ENCODE assay signal across 22 mouse cellular contexts in the genomic region with DNA sequence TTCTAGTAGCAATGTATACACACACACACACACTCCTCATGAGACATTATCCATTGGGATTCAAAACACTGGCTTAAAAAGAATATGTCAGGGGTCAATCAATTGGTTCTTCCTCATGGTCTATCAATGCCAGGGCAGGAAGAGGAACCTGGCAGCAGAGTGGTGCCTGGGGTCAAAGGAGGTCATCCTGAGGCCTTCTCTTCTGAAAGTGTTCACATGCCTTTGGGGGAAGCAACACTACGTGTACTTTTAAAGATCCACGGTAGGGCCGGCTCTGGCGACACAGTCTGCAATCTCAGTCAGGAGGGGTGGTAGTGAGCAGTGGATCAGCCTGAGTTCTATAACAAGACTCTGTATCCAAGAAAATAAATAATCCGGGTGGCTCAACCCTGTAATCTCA. TPM values are rescaled to one million over a fixed set of nuclear protein-coding genes. Genes with fewer than 3 reads are reported as not detected.
DNase-seq lines count a peak whose midpoint lies in the region; ATAC-seq lines count a peak whose summit lies in the region.
"Had no signal": no experiment of that assay in that cellular context is flagged by ENCODE, and none has a peak within 500 bp of the region (broad histone marks: within the 10 kb centered on the region; RNA-seq: fewer than 3 reads in every experiment).

No protein-coding gene starts in this region.

- DNase-seq in lung, postnatal 36 days: peak; percentile 30
- DNase-seq in lung, postnatal 25 days (ENCODE audit: low spot score): no peak
- DNase-seq in left cerebral cortex, postnatal 36 days (ENCODE audit: low spot score in 2 of 2): no peak
- no peak for DNase-seq in gastrocnemius, postnatal 25 days
- DNase-seq: adrenal gland, adult 2 months; adrenal gland, postnatal 14 days; cerebellum, adult 18-20 months; cerebellum, adult 9-10 months; cerebellum, postnatal 14 days; forebrain, postnatal 0 days; gastrocnemius, adult 2 months; gastrocnemius, postnatal 14 days; heart, adult 2 months; heart, postnatal 14 days; heart, postnatal 4 days had no signal

- ATAC-seq in megakaryocyte, adult 5-6 weeks (ENCODE audit: poor library complexity, severe bottlenecking): peak; percentile 53
- peak; percentile 22; the same call in 1 of the 2 replicates for ATAC-seq in neutrophil, adult 5-6 weeks (ENCODE audit: extremely low read depth, insufficient number of reproducible peaks, low FRiP score, poor library complexity, severe bottlenecking)
- ATAC-seq: CD4-positive, CD25-positive, alpha-beta regulatory T cell, adult 4 months; forebrain, embryonic 14.5 days; forebrain, postnatal 0 days; hindbrain, postnatal 0 days had no signal

- intact Hi-C loops in left cerebral cortex, postnatal 36 days (cut with DNase I): no loop called here

RNA-seq across cellular contexts. Expression of gene Svs5, which starts 27.1 kb away (rescaled TPM):
- not detected in 2 replicates for total RNA-seq in megakaryocyte, adult 5-6 weeks (2015)
- not detected in 2 replicates for total RNA-seq in megakaryocyte, adult 5-6 weeks (2017)
- not detected in 2 replicates for total RNA-seq in neutrophil, adult 5-6 weeks (2017)
- not detected for total RNA-seq in left cerebral cortex, postnatal 36 days (2021)
- not detected for total RNA-seq in gastrocnemius, postnatal 25 days (2021)
- total RNA-seq: common myeloid progenitor, adult 5-6 weeks; forebrain, postnatal 0 days; gastrocnemius, adult 2 months; gastrocnemius, postnatal 14 days; heart, adult 2 months; heart, postnatal 14 days; heart, postnatal 4 days; hindbrain, postnatal 0 days; MEL had no signal

RNA-seq across cellular contexts. Expression of gene Slpi, which starts 29.2 kb away (rescaled TPM):
- total RNA-seq in megakaryocyte, adult 5-6 weeks (2015): 454 and 463 TPM in 2 replicates
- total RNA-seq in megakaryocyte, adult 5-6 weeks (2017): 81.4 and 109 TPM in 2 replicates
- total RNA-seq in neutrophil, adult 5-6 weeks (2017): 327 and 410 TPM in 2 replicates
- 1 to 10 TPM; 1.0 to 1.5 TPM for total RNA-seq in left cerebral cortex, postnatal 36 days (2021)
- total RNA-seq in gastrocnemius, postnatal 25 days (2021): not detected
- total RNA-seq: forebrain, postnatal 0 days; hindbrain, postnatal 0 days; MEL had no signal

RNA-seq across cellular contexts. Expression of gene Svs6, which starts 43.1 kb away (rescaled TPM):
- not detected in 2 replicates for total RNA-seq in megakaryocyte, adult 5-6 weeks (2015)
- total RNA-seq in megakaryocyte, adult 5-6 weeks (2017): not detected in 2 replicates
- total RNA-seq in neutrophil, adult 5-6 weeks (2017): not detected in 2 replicates
- total RNA-seq in left cerebral cortex, postnatal 36 days (2021): not detected
- total RNA-seq in gastrocnemius, postnatal 25 days (2021): not detected
- total RNA-seq: adrenal gland, adult 2 months; adrenal gland, postnatal 14 days; common myeloid progenitor, adult 5-6 weeks; forebrain, postnatal 0 days; gastrocnemius, adult 2 months; gastrocnemius, postnatal 14 days; heart, adult 2 months; heart, postnatal 14 days; heart, postnatal 4 days; hindbrain, postnatal 0 days; MEL had no signal

RNA-seq across cellular contexts. Expression of gene Rbpjl, which starts 43.3 kb away (rescaled TPM):
- not detected in 2 replicates for total RNA-seq in megakaryocyte, adult 5-6 weeks (2015)
- not detected in 2 replicates for total RNA-seq in megakaryocyte, adult 5-6 weeks (2017)
- 0.37 and 0.47 TPM in 2 replicates for total RNA-seq in neutrophil, adult 5-6 weeks (2017)
- total RNA-seq in left cerebral cortex, postnatal 36 days (2021): under 1 TPM; 0.30 to 0.34 TPM
- not detected for total RNA-seq in gastrocnemius, postnatal 25 days (2021)
- total RNA-seq: adrenal gland, adult 2 months; adrenal gland, postnatal 14 days; common myeloid progenitor, adult 5-6 weeks; forebrain, postnatal 0 days; gastrocnemius, adult 2 months; heart, adult 2 months; heart, postnatal 14 days; heart, postnatal 4 days; hindbrain, postnatal 0 days; MEL had no signal

RNA-seq across cellular contexts. Expression of gene Matn4, which starts 45.3 kb away (rescaled TPM):
- total RNA-seq in megakaryocyte, adult 5-6 weeks (2015): not detected in 2 replicates
- total RNA-seq in megakaryocyte, adult 5-6 weeks (2017): not detected in 2 replicates
- 0.12 TPM in 1 of 2 replicates, not detected in the other for total RNA-seq in neutrophil, adult 5-6 weeks (2017)
- total RNA-seq in left cerebral cortex, postnatal 36 days (2021): 10 to 100 TPM; 11.4 to 13.0 TPM
- 1 to 10 TPM; 1.0 to 2.3 TPM for total RNA-seq in gastrocnemius, postnatal 25 days (2021)
- total RNA-seq: common myeloid progenitor, adult 5-6 weeks; MEL had no signal

Comparison
In these comparisons a context has a peak if more than half of its experiments do, and no peak if none do; other contexts are left out.
1. RNA of gene Slpi, which starts 29.2 kb away (total RNA-seq): 81.4 to 463 TPM in megakaryocyte, adult 5-6 weeks and 327 to 410 TPM in neutrophil, adult 5-6 weeks; 1.0 to 1.5 TPM in left cerebral cortex, postnatal 36 days and not detected in gastrocnemius, postnatal 25 days; every median in the first group is over 10 times any median in the second.